Mouse (Mus musculus) bone marrow, adult 2 months (tissue): ENCODE data around the gene Aim2.

Experiments
- CTCF ChIP-seq: fragments of 200-500 bp; IDR thresholded peaks from 2 replicates; pipeline ENCODE4 v1.5.1; 2011; ENCODE audit warnings: low read length, control low read depth; ENCODE audit not compliant: control insufficient read depth, insufficient read depth
- POLR2A ChIP-seq: fragments of 200-500 bp; IDR thresholded peaks from 2 replicates; pipeline ENCODE4 v1.6.1; 2011; ENCODE audit warnings: low read depth, mild to moderate bottlenecking, control low read depth, low read length, borderline replicate concordance; ENCODE audit not compliant: control insufficient read depth

- no peak for TF ChIP-seq CTCF
- TF ChIP-seq POLR2A, result no peak
Measured at GRCm38 (mm10) chr1:173441210-173441609, 90.5 kb downstream of the Aim2 start.
